Mouse (Mus musculus): ENCODE data around the gene Utp14b.

GRCm38 (mm10) chr1:78710613-78711329, 52.9 kb downstream of the Utp14b start:
- TF ChIP-seq POLR2A (IDR thresholded peaks at IDR 0.05; ENCODE audit: control insufficient read depth, low read depth, low read length) (no peak), CTCF (IDR thresholded peaks at IDR 0.05; ENCODE audit: control insufficient read depth, insufficient read depth, insufficient replicate concordance, low read depth, low read length) (no peak)
